19 mouse cellular contexts compared by ENCODE assay signal in genomic region chr12:103062133-103062532, GRCm38 (mm10).
A peak's percentile ranks its signal among the peaks of the same experiment; 100 is the strongest.
DNase-seq lines count a peak whose midpoint lies in the region; ATAC-seq lines count a peak whose summit lies in the region.
"Had no signal": no experiment of that assay in that cellular context is flagged by ENCODE, and none has a peak within 500 bp of the region (broad histone marks: within the 10 kb centered on the region; RNA-seq: fewer than 3 reads in every experiment).

No protein-coding gene starts in this region.

- DNase-seq in frontal cortex, postnatal 14 days (ENCODE audit: low spot score in 2 of 2), result no peak
- peak; percentile 72 for DNase-seq in midbrain, embryonic 11.5 days (ENCODE audit: low spot score, missing footprints)
- DNase-seq in midbrain, embryonic 10.5 days (ENCODE audit: low spot score), result no peak
- DNase-seq in retina, postnatal 1 day, result peak; percentile 35
- DNase-seq in retina, embryonic 14.5 days (ENCODE audit: low spot score), result no peak
- no peak for DNase-seq in ovary, postnatal 10 days (ENCODE audit: low spot score)
- DNase-seq: adrenal gland, postnatal 14 days; cerebellum, adult 18-20 months; cerebellum, adult 9-11 months; cerebellum, postnatal 36 days; gastrocnemius, postnatal 10 days; heart, adult 2 months had no signal

- 0 out of 2 replicates have a peak, but pooled peaks have one; percentile 21 for ATAC-seq in frontal cortex, adult (ENCODE audit: low TSS enrichment)
- ATAC-seq in midbrain, embryonic 11.5 days (ENCODE audit: low FRiP score), result no peak
- ATAC-seq in activated CD4-positive, CD25-positive, alpha-beta regulatory T cell, adult 4 months, result no peak
- ATAC-seq: forebrain, embryonic 13.5 days had no signal

- no peaks in the 10 kb centered on the region for H3K36me3 ChIP-seq in midbrain, embryonic 11.5 days (ENCODE audit: control insufficient read depth, insufficient read depth, low read length)
- H3K36me3 ChIP-seq in midbrain, embryonic 10.5 days, result no peaks in the 10 kb centered on the region
- H3K36me3 ChIP-seq: embryonic facial prominence, embryonic 13.5 days; heart, embryonic 12.5 days; hindbrain, embryonic 10.5 days had no signal

- no peaks in the 10 kb centered on the region for H3K27me3 ChIP-seq in midbrain, embryonic 11.5 days (ENCODE audit: control insufficient read depth, insufficient read depth, low read length)
- H3K27me3 ChIP-seq in midbrain, embryonic 10.5 days (ENCODE audit: low read depth, poor library complexity, severe bottlenecking), result no peaks in the 10 kb centered on the region
- H3K27me3 ChIP-seq: embryonic facial prominence, embryonic 13.5 days; heart, embryonic 12.5 days had no signal

- H3K4me3 ChIP-seq in midbrain, embryonic 11.5 days (ENCODE audit: low read depth, low read length), result no peak overlapping the region
- no peak overlapping the region for H3K4me3 ChIP-seq in midbrain, embryonic 10.5 days
- H3K4me3 ChIP-seq: embryonic facial prominence, embryonic 13.5 days; forebrain, embryonic 13.5 days; heart, adult 2 months; heart, embryonic 12.5 days; hindbrain, embryonic 10.5 days had no signal

- no peak overlapping the region for H3K27ac ChIP-seq in midbrain, embryonic 11.5 days (ENCODE audit: low read depth, low read length)
- no peak overlapping the region for H3K27ac ChIP-seq in midbrain, embryonic 10.5 days (replicated peaks)
- H3K27ac ChIP-seq: embryonic facial prominence, embryonic 13.5 days; forebrain, embryonic 13.5 days; heart, adult 2 months; hindbrain, embryonic 10.5 days; hindbrain, embryonic 14.5 days had no signal

- no peak overlapping the region for H3K9ac ChIP-seq in midbrain, embryonic 11.5 days (ENCODE audit: low read length)
- H3K9ac ChIP-seq: embryonic facial prominence, embryonic 13.5 days; forebrain, embryonic 13.5 days; heart, embryonic 12.5 days; hindbrain, embryonic 14.5 days had no signal

- no peak overlapping the region for H3K4me2 ChIP-seq in midbrain, embryonic 11.5 days
- H3K4me2 ChIP-seq: embryonic facial prominence, embryonic 13.5 days; forebrain, embryonic 13.5 days; hindbrain, embryonic 14.5 days had no signal

- H3K4me1 ChIP-seq in midbrain, embryonic 11.5 days (ENCODE audit: control insufficient read depth, insufficient read depth, low read length), result no peaks in the 10 kb centered on the region
- peaks cover 11% of the 10 kb centered on the region for H3K4me1 ChIP-seq in midbrain, embryonic 10.5 days
- H3K4me1 ChIP-seq: forebrain, embryonic 13.5 days; hindbrain, embryonic 10.5 days had no signal

- 61% methylated on average over 4 of the region's 4 CpGs for WGBS in midbrain, embryonic 11.5 days
- 70% methylated on average over 4 of the region's 4 CpGs for WGBS in midbrain, embryonic 10.5 days

- no peaks in the 10 kb centered on the region for H3K9me3 ChIP-seq in midbrain, embryonic 11.5 days (ENCODE audit: control insufficient read depth, low read length)
- no peaks in the 10 kb centered on the region for H3K9me3 ChIP-seq in midbrain, embryonic 10.5 days (replicated peaks)
- H3K9me3 ChIP-seq: embryonic facial prominence, embryonic 13.5 days; forebrain, embryonic 13.5 days; heart, embryonic 12.5 days; hindbrain, embryonic 10.5 days had no signal

Comparison
In these comparisons a context has a peak if more than half of its experiments do, and no peak if none do; other contexts are left out.
1. DNase-seq: peak in midbrain, embryonic 11.5 days (single experiment) and retina, postnatal 1 day (single experiment); none in frontal cortex, postnatal 14 days (0 of 2), midbrain, embryonic 10.5 days (single experiment), retina, embryonic 14.5 days (single experiment) and ovary, postnatal 10 days (single experiment).